Mouse (Mus musculus) embryonic facial prominence, embryonic 11.5 days (tissue): ENCODE data around the gene Idua. TPM values are rescaled to one million over a fixed set of nuclear protein-coding genes. Genes with fewer than 3 reads are reported as not detected.
A peak's percentile ranks its signal among the peaks of the same experiment; 100 is the strongest.

Experiments used
- ATAC-seq: fragments of 200-750 bp; cut with Nextera tagmentation; replicated peaks from 2 replicates; pipeline ENCODE4 v1.8.0; 2017; ENCODE audit warnings: low read depth; ENCODE audit not compliant: insufficient number of reproducible peaks, low FRiP score, low TSS enrichment
- DNase-seq: peaks from one replicate; pipeline ENCODE4 v3.0.0-alpha.2; 2015; ENCODE audit warnings: low spot score
- H3K27ac ChIP-seq: fragments of 300-500 bp; sonication (generic); replicated peaks from 2 replicates; pipeline ENCODE4 v1.5.1; 2014; ENCODE audit warnings: mild to moderate bottlenecking, low read depth, low read length, control low read depth
- H3K27me3 ChIP-seq: fragments of 300-500 bp; sonication (generic); 2 replicates; pipeline ENCODE4 v1.6.1; 2014; ENCODE audit warnings: mild to moderate bottlenecking, low read length, moderate library complexity, mixed read lengths; ENCODE audit not compliant: control insufficient read depth, insufficient read depth
- H3K36me3 ChIP-seq: fragments of 300-500 bp; sonication (generic); replicated peaks from 2 replicates; pipeline ENCODE4 v1.6.1; 2014; ENCODE audit warnings: low read depth, mild to moderate bottlenecking, low read length, moderate library complexity, mixed read lengths; ENCODE audit not compliant: control insufficient read depth, insufficient read depth
- H3K4me1 ChIP-seq: fragments of 300-500 bp; sonication (generic); 2 replicates; pipeline ENCODE4 v1.6.1; 2014; ENCODE audit warnings: low read length, mixed read lengths; ENCODE audit not compliant: control insufficient read depth, insufficient read depth
- H3K4me2 ChIP-seq: fragments of 300-500 bp; sonication (generic); 2 replicates; pipeline ENCODE4 v1.6.1; 2014; ENCODE audit warnings: low read depth, mild to moderate bottlenecking, control low read depth, low read length, moderate library complexity
- H3K4me3 ChIP-seq: fragments of 300-500 bp; sonication (generic); 2 replicates; pipeline ENCODE4 v1.5.1; 2014; ENCODE audit warnings: low read depth, low read length, control low read depth
- H3K9ac ChIP-seq: fragments of 300-500 bp; sonication (generic); replicated peaks from 2 replicates; pipeline ENCODE4 v1.6.1; 2014; ENCODE audit warnings: mild to moderate bottlenecking, control low read depth, low read length
- H3K9me3 ChIP-seq: fragments of 300-500 bp; sonication (generic); replicated peaks from 2 replicates; pipeline ENCODE4 v1.6.1; 2016; ENCODE audit warnings: mild to moderate bottlenecking, low read length, inconsistent platforms, mixed read lengths; ENCODE audit not compliant: control insufficient read depth
- WGBS: fragments of 180-500 bp; shearing (Covaris S2); extraction: QIAGEN DNeasy Blood & Tissue Kit; methylation state at CpG from one replicate; pipeline ENCODE4 v1.1.7; 2014; 5-methylcytosine and 5-hydroxymethylcytosine counted together
- polyA plus RNA-seq: library from polyadenylated mRNA; unstranded; fragments of >200 nt; fragmentation: Nextera tagmentation; extraction: Ambion mirVana; gene quantifications from 2 replicates; pipeline ENCODE4 v1.2.1, GENCODE M21; 2014

Gene Idua
- polyA plus RNA-seq, 1 experiment from 2014 or later = 9.6 TPM

DNA sequence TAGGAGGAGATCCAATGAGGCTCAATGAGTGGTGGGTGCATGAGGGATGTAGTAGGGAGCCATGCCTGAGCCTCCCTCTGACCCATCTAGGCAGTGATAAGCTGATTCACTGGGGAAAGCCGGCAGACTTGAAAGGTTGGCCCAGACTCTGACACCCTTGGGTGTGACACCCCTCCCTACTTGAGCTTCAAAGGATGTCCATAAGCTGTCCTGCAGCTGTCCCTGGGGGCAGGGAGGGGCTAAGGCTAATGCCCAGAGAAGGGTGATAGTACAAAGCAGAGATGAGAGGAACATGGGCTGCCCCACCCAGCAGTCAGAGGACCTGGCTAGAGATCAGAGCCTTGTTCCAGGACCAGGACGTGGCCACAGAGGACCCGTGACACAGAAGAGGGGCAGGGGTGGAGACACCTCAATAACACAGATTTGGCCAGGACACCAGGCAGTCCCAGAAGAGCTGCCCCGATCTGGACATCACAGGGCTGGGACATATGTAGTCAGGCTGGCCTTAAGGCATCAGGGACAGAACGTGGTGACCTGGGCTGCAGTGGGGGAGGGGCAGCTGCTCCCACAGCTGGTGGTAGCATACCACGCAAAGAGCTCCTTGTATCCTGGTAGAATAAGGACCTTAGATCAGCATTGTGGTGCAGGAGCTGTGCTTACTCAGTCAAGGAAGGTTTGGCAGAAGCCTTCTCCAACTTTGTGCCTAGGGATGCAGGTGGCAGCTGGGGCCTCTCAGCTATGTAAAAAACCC lies 49.0 kb downstream of the Idua start:
- Histone ChIP-seq H3K36me3 (peaks cover 7% of the 10 kb centered on the region; the same call in 1 of the 2 replicates), H3K27ac (no peak overlapping the region), H3K9me3 (no peaks in the 10 kb centered on the region), H3K9ac (no peak overlapping the region), H3K4me3 (no peak overlapping the region), H3K27me3 (no peaks in the 10 kb centered on the region), H3K4me1 (no peaks in the 10 kb centered on the region), H3K4me2 (no peak overlapping the region)
- 54% methylated on average over 6 of the region's 6 CpGs for WGBS
- ATAC-seq (0 out of 2 replicates have a peak, but pooled peaks have one; percentile 37), DNase-seq (no peak)

DNA sequence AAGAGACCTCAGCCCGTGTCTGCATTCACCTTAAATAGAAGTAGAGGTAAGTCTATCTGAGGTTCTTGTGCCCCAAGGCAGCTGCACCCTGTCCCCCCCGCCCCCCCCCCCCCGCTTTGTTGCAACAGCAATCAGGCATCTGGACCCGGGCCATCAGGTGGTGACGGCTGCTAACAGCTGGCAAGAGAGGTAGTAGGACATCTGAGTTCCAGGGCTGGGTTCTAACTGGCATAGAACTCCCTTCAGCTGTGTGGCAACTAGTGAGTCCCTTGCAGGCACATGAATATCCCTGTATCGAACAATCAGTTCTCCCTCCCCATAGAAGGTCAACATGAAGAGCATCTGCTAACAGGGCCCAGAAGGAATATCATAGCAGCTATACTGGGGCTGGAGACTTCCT lies 51.8 kb downstream of the Idua start:
- DNase-seq (no peak), ATAC-seq (no peak)
- no peaks in the 10 kb centered on the region for H3K9me3 ChIP-seq
- H3K36me3 ChIP-seq = no peaks in the 10 kb centered on the region
- no peak overlapping the region for H3K9ac ChIP-seq
- no peak overlapping the region for H3K4me3 ChIP-seq
- H3K27me3 ChIP-seq = no peaks in the 10 kb centered on the region
- H3K27ac ChIP-seq = no peak overlapping the region
- no peak overlapping the region for H3K4me2 ChIP-seq
- H3K4me1 ChIP-seq = no peaks in the 10 kb centered on the region
- WGBS = 96% methylated on average over 4 of the region's 6 CpGs

GRCm38 (mm10) chr5:108713096-108713495 lies 53.0 kb downstream of the Idua start:
- Histone ChIP-seq H3K27me3 (no peaks in the 10 kb centered on the region), H3K9ac (no peak overlapping the region), H3K27ac (no peak overlapping the region), H3K36me3 (no peaks in the 10 kb centered on the region), H3K4me1 (no peaks in the 10 kb centered on the region), H3K9me3 (no peaks in the 10 kb centered on the region), H3K4me2 (no peak overlapping the region), H3K4me3 (no peak overlapping the region)
- no peak for DNase-seq
- no peak for ATAC-seq
- 86% methylated on average over 2 of the region's 2 CpGs for WGBS

DNA sequence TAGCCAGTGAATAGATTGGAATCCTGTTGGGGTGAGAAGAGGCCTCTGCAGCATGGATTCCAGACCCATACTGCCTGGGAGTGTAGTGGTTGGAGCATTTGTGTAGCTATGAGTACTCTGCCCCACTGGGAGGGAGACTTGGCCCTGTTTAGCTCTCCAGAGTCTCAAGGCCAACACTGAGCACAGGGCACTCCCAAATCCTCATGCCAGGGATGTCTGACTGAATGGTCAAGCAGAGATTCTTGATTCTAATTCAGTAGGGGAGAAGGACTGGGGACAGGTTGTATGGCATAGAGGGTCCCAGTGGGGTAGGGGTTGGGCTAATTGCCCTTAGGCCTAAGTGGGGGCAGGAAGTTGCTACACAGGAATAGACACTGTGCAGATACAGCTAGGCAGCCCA lies 53.6 kb downstream of the Idua start:
- Histone ChIP-seq H3K27ac (no peak overlapping the region), H3K9ac (no peak overlapping the region)
- no peak for ATAC-seq

GRCm38 (mm10) chr5:108714149-108714548 lies 54.0 kb downstream of the Idua start:
- Histone ChIP-seq H3K4me2 (no peak overlapping the region), H3K27me3 (no peaks in the 10 kb centered on the region), H3K36me3 (no peaks in the 10 kb centered on the region), H3K9me3 (no peaks in the 10 kb centered on the region), H3K4me1 (no peaks in the 10 kb centered on the region), H3K27ac (no peak overlapping the region), H3K9ac (no peak overlapping the region; the same call in 1 of the 2 replicates), H3K4me3 (no peak overlapping the region)
- WGBS = 44% methylated on average over 6 of the region's 6 CpGs
- DNase-seq (no peak), ATAC-seq (no peak)

More for the DNA sequence above, 53.6 kb downstream of the Idua start:
- no peak overlapping the region for H3K4me3 ChIP-seq
- H3K4me2 ChIP-seq = no peak overlapping the region
- no peak for DNase-seq
- H3K36me3 ChIP-seq = no peaks in the 10 kb centered on the region
- H3K9me3 ChIP-seq = no peaks in the 10 kb centered on the region
- H3K27me3 ChIP-seq = no peaks in the 10 kb centered on the region
- H3K4me1 ChIP-seq = no peaks in the 10 kb centered on the region

DNA sequence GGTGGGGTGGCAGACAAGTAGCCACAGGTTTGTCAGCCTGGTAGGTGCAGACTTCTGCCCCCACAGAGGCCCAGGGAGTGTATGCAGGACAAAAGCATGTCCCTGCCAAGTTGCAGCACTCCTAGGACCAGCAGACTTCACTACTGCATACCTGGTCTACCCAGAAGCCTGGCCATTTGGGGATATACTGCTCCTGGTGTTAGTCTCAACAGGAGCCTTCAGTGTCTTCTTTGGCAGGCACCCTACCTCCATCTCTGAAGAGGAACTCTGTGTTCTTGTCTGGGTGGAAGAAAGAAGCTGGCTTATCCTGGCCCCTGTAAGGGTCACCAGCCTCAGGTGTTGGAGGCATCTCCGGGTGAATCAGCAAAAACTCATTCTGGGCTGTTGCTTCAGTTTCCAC lies 55.8 kb downstream of the Idua start:
- no peak overlapping the region for H3K9ac ChIP-seq
- WGBS = 81% methylated on average over 1 of the region's 1 CpGs
- no peak overlapping the region for H3K4me2 ChIP-seq
- no peaks in the 10 kb centered on the region for H3K9me3 ChIP-seq
- H3K4me3 ChIP-seq = no peak overlapping the region
- H3K27me3 ChIP-seq = no peaks in the 10 kb centered on the region
- no peaks in the 10 kb centered on the region for H3K4me1 ChIP-seq
- no peak for DNase-seq
- H3K36me3 ChIP-seq = no peaks in the 10 kb centered on the region
- ATAC-seq = no peak
- H3K27ac ChIP-seq = no peak overlapping the region

- no peaks in the 10 kb centered on the region for H3K36me3 ChIP-seq
- H3K4me3 ChIP-seq = no peak overlapping the region
- H3K4me2 ChIP-seq = no peak overlapping the region
- WGBS = 28% methylated on average over 4 of the region's 4 CpGs
- DNase-seq (no peak), ATAC-seq (no peak)
- 0 out of 2 replicates have a peak overlapping the region, but pooled peaks have one; percentile 0 for H3K27ac ChIP-seq
- H3K27me3 ChIP-seq = no peaks in the 10 kb centered on the region
- no peaks in the 10 kb centered on the region for H3K9me3 ChIP-seq
- peak overlapping the region; percentile 8; the same call in 1 of the 2 replicates for H3K9ac ChIP-seq
- H3K4me1 ChIP-seq = no peaks in the 10 kb centered on the region
These were observed 57.9 kb downstream of the Idua start for GRCm38 (mm10) chr5:108718051-108718450.

GRCm38 (mm10) chr5:108719761-108720160 lies 59.6 kb downstream of the Idua start:
- DNase-seq (no peak), ATAC-seq (no peak)
- Histone ChIP-seq H3K9me3 (no peaks in the 10 kb centered on the region), H3K4me2 (no peak overlapping the region), H3K9ac (no peak overlapping the region), H3K36me3 (no peaks in the 10 kb centered on the region), H3K4me3 (no peak overlapping the region), H3K4me1 (no peaks in the 10 kb centered on the region), H3K27me3 (no peaks in the 10 kb centered on the region), H3K27ac (no peak overlapping the region)
- 72% methylated on average over 7 of the region's 7 CpGs for WGBS
